Mouse (Mus musculus) embryonic fibroblast, embryonic 13.5 days (primary cell): ENCODE measurements at regions not wholly inside any gene's neighbourhood (a gene's known extent, or its start where the extent isn't known, plus 50 kb on each side); places are given as distances from the start of the nearest gene placed in this dataset.

ENCODE experiments used
- H3K27ac ChIP-seq: 2 replicates; pipeline ENCODE4 v1.5.1; 2012; ENCODE audit warnings: low read length, control low read depth, inconsistent platforms; ENCODE audit not compliant: insufficient read depth
- H3K4me1 ChIP-seq: 2 replicates; pipeline ENCODE4 v1.6.1; 2011; ENCODE audit warnings: low read length; ENCODE audit not compliant: control insufficient read depth, insufficient read depth
- H3K4me3 ChIP-seq: 2 replicates; pipeline ENCODE4 v1.5.1; 2011; ENCODE audit warnings: mild to moderate bottlenecking, control low read depth, low read length; ENCODE audit not compliant: insufficient read depth
- CTCF ChIP-seq: IDR thresholded peaks from 2 replicates; pipeline ENCODE4 v1.5.1; 2011; ENCODE audit warnings: mild to moderate bottlenecking, control low read depth, low read length, moderate library complexity, borderline replicate concordance; ENCODE audit not compliant: insufficient read depth
- POLR2A ChIP-seq: IDR thresholded peaks from 2 replicates; pipeline ENCODE4 v1.6.1; 2011; ENCODE audit warnings: low read depth, mild to moderate bottlenecking, control low read depth, low read length, moderate library complexity

- no peak for TF ChIP-seq POLR2A
- no peak overlapping the region for H3K27ac ChIP-seq
- no peak overlapping the region for H3K4me3 ChIP-seq
- H3K4me1 ChIP-seq, result no peaks in the 10 kb centered on the region
Observed at GRCm38 (mm10) chr12:96594845-96595244, 902.8 kb downstream of the Flrt2 start.

DNA sequence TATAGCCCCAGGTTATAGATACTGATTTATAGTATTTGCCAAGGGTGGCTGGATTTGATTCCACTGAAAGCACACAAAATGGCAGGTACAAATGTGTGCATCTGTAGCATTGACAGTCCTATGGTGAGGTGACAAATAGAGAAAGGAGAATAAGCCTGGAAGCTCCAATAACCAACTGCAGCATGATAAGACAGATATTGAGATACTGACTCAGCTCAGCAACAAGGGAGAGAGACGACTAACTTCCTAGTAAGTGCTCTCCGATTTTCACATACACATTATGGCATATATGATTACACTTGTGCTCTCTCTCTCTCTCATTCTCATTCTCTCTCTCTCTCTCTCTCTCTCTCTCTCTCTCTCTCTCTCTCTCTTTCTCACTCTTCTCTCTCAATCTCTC is 923.1 kb downstream of the Flrt2 start:
- TF ChIP-seq CTCF (no peak), POLR2A (no peak)
- Histone ChIP-seq H3K4me1 (no peaks in the 10 kb centered on the region), H3K27ac (no peak overlapping the region), H3K4me3 (no peak overlapping the region)

DNA sequence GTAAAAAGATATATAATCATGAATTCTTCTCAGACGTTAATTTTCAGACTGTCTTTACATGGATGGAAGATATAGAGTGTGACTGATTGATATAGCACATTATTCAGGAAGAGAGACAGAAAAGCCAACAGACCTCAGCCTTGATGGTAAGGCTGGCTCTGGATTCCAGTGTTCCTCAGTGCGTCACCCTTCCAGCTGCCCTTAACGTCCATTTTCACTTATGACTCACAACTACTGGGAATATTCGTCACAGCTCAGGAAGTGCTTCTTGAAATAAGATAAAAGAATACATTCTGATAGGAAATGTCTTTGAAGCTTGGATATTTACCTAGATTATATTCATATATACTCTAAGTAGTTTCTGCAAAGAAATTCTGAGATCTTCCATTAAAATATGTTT is 923.8 kb downstream of the Flrt2 start:
- no peak overlapping the region for H3K4me3 ChIP-seq
- H3K4me1 ChIP-seq, result no peaks in the 10 kb centered on the region
- no peak for TF ChIP-seq CTCF
- TF ChIP-seq POLR2A, result no peak
- no peak overlapping the region for H3K27ac ChIP-seq

DNA sequence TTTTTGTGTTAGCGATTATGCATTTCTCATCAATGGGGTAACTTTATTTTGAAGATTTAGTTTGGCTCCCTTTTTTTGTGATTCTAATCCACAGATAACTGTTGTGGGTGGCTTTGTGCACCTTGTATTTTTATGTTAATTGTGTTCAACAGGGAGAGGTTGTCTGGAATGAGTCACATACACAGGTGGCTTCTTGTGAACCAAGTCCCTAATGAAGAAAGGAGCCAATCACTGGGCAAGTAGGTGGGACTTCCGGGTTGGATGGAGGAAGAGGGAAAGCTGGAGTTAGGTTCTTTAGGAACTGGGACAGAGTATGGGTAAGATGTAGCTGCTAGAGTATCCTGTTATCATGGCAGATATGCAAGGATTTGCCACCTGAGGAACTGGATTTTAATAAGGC is 925.2 kb downstream of the Flrt2 start:
- no peaks in the 10 kb centered on the region for H3K4me1 ChIP-seq
- H3K27ac ChIP-seq, result no peak overlapping the region
- TF ChIP-seq CTCF (no peak), POLR2A (no peak)
- H3K4me3 ChIP-seq, result no peak overlapping the region
